Mouse (Mus musculus): Measurements from ENCODE around the gene Cd3g.

DNA sequence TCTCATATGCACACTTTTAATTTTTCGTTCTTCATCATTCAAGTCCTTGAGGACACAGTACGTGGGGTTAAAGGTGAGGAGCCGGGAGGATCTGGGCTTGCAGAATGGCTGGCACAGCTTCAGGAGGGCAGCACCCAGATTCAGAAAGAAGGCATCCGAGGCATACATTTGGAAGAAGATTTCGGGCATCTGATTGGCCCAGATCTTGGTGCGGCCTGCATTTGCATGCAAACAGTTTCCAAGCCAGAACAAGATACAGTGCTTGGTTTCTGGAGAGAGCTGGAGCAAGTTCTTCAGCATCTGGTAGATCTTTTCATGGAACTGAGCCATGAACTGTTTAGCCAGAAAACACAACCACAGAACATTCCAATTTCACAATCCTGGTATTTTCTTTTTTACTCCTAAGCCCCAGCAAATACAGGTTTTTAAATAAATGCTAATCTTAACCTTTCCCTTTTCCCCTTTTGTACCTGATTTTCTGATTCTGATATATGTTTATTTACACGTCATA is 34.0 kb downstream of the Cd3g start:
- TF ChIP-seq CEBPB (IDR thresholded peaks at IDR 0.05; ENCODE audit: low read depth) (no peak), CTCF (IDR thresholded peaks at IDR 0.05; ENCODE audit: control insufficient read depth, insufficient read depth, insufficient read length) (no peak)

All from C2C12 (cell line).